Comparison of ENCODE assay signal across 46 mouse cellular contexts in genomic region chr11:58357042-58357441, GRCm38 (mm10). TPM values are rescaled to one million over a fixed set of nuclear protein-coding genes. Genes with fewer than 3 reads are reported as not detected.
"Had no signal": no experiment of that assay in that cellular context is flagged by ENCODE, and none has a peak within 500 bp of the region (broad histone marks: within the 10 kb centered on the region; RNA-seq: fewer than 3 reads in every experiment).

No protein-coding gene starts in this region.

- ATAC-seq: liver, embryonic 12.5 days; liver, postnatal 0 days; lung, postnatal 0 days; midbrain, embryonic 13.5 days; midbrain, embryonic 15.5 days; midbrain, embryonic 16.5 days had no signal

- H3K27ac ChIP-seq: left cerebral cortex, adult 2 months; limb, embryonic 10.5 days; limb, embryonic 12.5 days; limb, embryonic 13.5 days; limb, embryonic 15.5 days; liver, embryonic 12.5 days; liver, embryonic 14.5 days; lung, embryonic 15.5 days; macrophage; midbrain, embryonic 10.5 days; midbrain, embryonic 12.5 days; midbrain, embryonic 13.5 days; midbrain, embryonic 15.5 days had no signal

- H3K36me3 ChIP-seq: limb, embryonic 10.5 days; limb, embryonic 12.5 days; limb, embryonic 13.5 days; limb, embryonic 15.5 days; liver, embryonic 12.5 days; liver, embryonic 13.5 days; liver, embryonic 15.5 days; lung, embryonic 15.5 days; midbrain, embryonic 10.5 days; midbrain, embryonic 12.5 days; midbrain, embryonic 13.5 days; midbrain, embryonic 15.5 days had no signal

- H3K9ac ChIP-seq: limb, embryonic 12.5 days; limb, embryonic 13.5 days; limb, embryonic 15.5 days; liver, embryonic 12.5 days; liver, embryonic 13.5 days; liver, embryonic 14.5 days; liver, embryonic 15.5 days; liver, postnatal 0 days; lung, embryonic 14.5 days; lung, embryonic 15.5 days; midbrain, embryonic 12.5 days; midbrain, embryonic 13.5 days; midbrain, embryonic 15.5 days had no signal

- H3K4me2 ChIP-seq: limb, embryonic 12.5 days; limb, embryonic 13.5 days; limb, embryonic 15.5 days; liver, embryonic 11.5 days; liver, embryonic 12.5 days; liver, embryonic 13.5 days; liver, embryonic 15.5 days; lung, embryonic 14.5 days; lung, embryonic 15.5 days; midbrain, embryonic 11.5 days; midbrain, embryonic 12.5 days; midbrain, embryonic 13.5 days; midbrain, embryonic 15.5 days had no signal

- DNase-seq: left cerebral cortex, postnatal 4 days; liver; liver, embryonic 13.5 days; liver, postnatal 0 days; lung, adult 18-20 months; lung, adult 2 months; lung, embryonic 14.5 days; lung, postnatal 10 days; lung, postnatal 14 days; lung, postnatal 36 days; lung, postnatal 4 days; midbrain, embryonic 14.5 days had no signal

- H3K27me3 ChIP-seq: limb, embryonic 12.5 days; limb, embryonic 13.5 days; limb, embryonic 15.5 days; liver, embryonic 15.5 days; lung, embryonic 15.5 days; midbrain, embryonic 12.5 days; midbrain, embryonic 13.5 days; midbrain, embryonic 15.5 days had no signal

- H3K4me1 ChIP-seq: limb, embryonic 10.5 days; limb, embryonic 12.5 days; limb, embryonic 13.5 days; limb, embryonic 15.5 days; lung, embryonic 15.5 days; megakaryocyte, embryonic 14.5 days; midbrain, embryonic 10.5 days; midbrain, embryonic 12.5 days; midbrain, embryonic 13.5 days; midbrain, embryonic 15.5 days had no signal

- H3K4me3 ChIP-seq: left cerebral cortex, adult 2 months; limb, embryonic 10.5 days; limb, embryonic 12.5 days; limb, embryonic 13.5 days; limb, embryonic 15.5 days; liver, embryonic 12.5 days; liver, embryonic 13.5 days; liver, embryonic 15.5 days; lung, embryonic 15.5 days; megakaryocyte, embryonic 14.5 days; midbrain, embryonic 10.5 days; midbrain, embryonic 12.5 days; midbrain, embryonic 13.5 days; midbrain, embryonic 15.5 days; myocyte had no signal

- H3K9me3 ChIP-seq: limb, embryonic 10.5 days; limb, embryonic 12.5 days; limb, embryonic 13.5 days; limb, embryonic 15.5 days; liver, embryonic 12.5 days; liver, embryonic 13.5 days; liver, embryonic 15.5 days; lung, embryonic 15.5 days; midbrain, embryonic 10.5 days; midbrain, embryonic 12.5 days; midbrain, embryonic 13.5 days; midbrain, embryonic 15.5 days had no signal

RNA-seq across cellular contexts. Expression of gene Lypd8, which starts 21.8 kb away (rescaled TPM):
- total RNA-seq: left cerebral cortex, adult 18-20 months; left cerebral cortex, adult 2 months; left cerebral cortex, adult 8-10 months; left cerebral cortex, postnatal 10 days; left cerebral cortex, postnatal 14 days; left cerebral cortex, postnatal 25 days; left cerebral cortex, postnatal 36 days; left cerebral cortex, postnatal 4 days; liver, adult 2 months; megakaryocyte progenitor cell, adult 5-6 weeks; megakaryocyte, adult 5-6 weeks; megakaryocyte-erythroid progenitor cell, adult 5-6 weeks; midbrain, postnatal 0 days; monocyte, adult 5-6 weeks had no signal
- polyA plus RNA-seq: limb, embryonic 10.5 days; limb, embryonic 11.5 days; limb, embryonic 12.5 days; limb, embryonic 13.5 days; limb, embryonic 15.5 days; liver, embryonic 13.5 days; liver, postnatal 0 days; lung, embryonic 14.5 days; lung, embryonic 16.5 days; lung, postnatal 0 days; macrophage; midbrain, embryonic 10.5 days; midbrain, embryonic 11.5 days; midbrain, embryonic 12.5 days; midbrain, embryonic 13.5 days; midbrain, embryonic 14.5 days; midbrain, embryonic 16.5 days; midbrain, postnatal 0 days; myocyte had no signal
